Mouse (Mus musculus): ENCODE data around the gene Teddm1b.

The Teddm1b gene

DNA sequence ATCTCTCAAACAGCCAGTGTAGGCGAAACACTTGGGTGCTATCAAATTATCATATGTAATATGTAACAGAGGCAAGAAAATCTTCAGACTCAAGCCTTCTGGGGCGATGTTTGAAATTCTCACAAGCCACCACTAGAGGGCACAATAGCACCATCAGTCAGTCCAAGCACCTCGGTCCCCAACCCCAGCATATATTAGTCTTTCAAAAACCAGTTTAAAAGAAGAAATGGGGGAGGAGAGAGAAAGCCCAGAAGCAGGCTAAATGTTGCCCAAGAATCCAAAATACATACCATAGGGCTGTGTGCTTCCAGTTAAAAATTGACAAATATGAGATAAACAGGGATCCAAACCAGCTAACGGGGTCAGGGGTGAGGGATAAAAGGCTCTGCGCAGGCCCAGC, 20.8 kb downstream of the Teddm1b start:
- Histone ChIP-seq H3K36me3 (ENCODE audit: control insufficient read depth, insufficient read depth, low read length, poor library complexity, severe bottlenecking) (no peaks in the 10 kb centered on the region), H3K27me3 (ENCODE audit: control insufficient read depth, insufficient read depth, low read length, poor library complexity, severe bottlenecking) (no peaks in the 10 kb centered on the region)
- peak; percentile 89 for DNase-seq (ENCODE audit: low read depth, low spot score)

DNA sequence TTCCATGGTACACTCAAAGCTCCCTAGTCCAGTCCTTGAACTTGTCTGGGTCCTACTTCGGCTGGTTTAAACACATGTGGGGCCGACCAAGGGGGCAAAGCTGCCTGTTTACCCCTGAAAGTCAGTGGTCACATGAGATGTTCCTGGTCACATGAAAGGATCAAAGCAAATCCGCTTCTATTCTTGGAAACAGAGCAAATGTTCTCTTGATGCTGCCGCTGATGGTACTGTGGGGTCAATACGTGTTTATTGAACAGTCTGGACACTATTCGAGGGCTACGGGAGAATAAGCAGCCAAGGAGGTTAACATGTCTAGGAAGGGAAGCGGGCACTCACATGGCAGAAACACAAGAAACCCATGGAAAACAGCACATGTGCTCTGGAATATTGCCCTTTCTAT, 23.1 kb downstream of the Teddm1b start:
- DNase-seq (ENCODE audit: low read depth, low spot score): no peak
- no peaks in the 10 kb centered on the region for H3K27me3 ChIP-seq (ENCODE audit: control insufficient read depth, insufficient read depth, low read length, poor library complexity, severe bottlenecking)
- no peaks in the 10 kb centered on the region for H3K36me3 ChIP-seq (ENCODE audit: control insufficient read depth, insufficient read depth, low read length, poor library complexity, severe bottlenecking)

DNA sequence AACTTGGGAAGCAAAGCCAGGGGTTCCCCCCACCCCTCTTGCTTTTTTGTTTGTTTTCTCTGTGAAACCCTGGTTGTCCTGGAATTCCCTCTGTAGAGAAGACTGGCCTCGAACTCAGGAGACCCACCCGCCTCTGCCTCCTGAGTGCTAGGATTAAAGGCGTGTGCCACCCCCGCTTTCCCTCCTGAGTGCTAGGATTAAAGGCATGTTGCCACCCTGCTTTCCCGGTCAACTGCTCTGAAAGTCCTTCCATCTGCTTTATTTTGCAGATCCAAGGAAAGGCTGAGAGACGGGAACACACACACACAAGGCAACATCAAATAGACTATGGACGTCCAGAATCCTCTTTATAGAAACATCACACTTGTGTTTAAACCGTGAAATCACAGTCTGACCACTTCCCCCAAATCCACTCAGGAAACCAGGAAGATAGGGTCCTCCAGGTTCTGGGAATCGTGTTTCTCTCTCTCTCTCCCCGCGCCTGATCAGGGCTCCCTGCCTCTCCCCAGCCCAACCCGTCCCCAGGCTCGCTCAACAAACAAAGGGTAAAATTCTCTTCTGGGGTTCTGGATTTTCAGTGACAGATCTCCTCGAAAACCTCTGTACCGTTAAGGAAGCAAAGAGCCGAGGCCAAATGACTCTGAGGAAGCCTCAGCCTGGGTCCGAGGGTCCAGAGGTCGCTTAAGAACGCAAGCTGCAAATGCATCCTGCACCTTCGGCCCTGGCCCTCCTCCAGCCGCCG, 25.0 kb downstream of the Teddm1b start:
- no peak for DNase-seq (ENCODE audit: low read depth, low spot score)
- H3K27me3 ChIP-seq (ENCODE audit: control insufficient read depth, insufficient read depth, low read length, poor library complexity, severe bottlenecking): no peaks in the 10 kb centered on the region
- 0 out of 2 replicates have a peak, but pooled peaks cover 2% of the 10 kb centered on the region for H3K36me3 ChIP-seq (ENCODE audit: control insufficient read depth, insufficient read depth, low read length, poor library complexity, severe bottlenecking)

DNA sequence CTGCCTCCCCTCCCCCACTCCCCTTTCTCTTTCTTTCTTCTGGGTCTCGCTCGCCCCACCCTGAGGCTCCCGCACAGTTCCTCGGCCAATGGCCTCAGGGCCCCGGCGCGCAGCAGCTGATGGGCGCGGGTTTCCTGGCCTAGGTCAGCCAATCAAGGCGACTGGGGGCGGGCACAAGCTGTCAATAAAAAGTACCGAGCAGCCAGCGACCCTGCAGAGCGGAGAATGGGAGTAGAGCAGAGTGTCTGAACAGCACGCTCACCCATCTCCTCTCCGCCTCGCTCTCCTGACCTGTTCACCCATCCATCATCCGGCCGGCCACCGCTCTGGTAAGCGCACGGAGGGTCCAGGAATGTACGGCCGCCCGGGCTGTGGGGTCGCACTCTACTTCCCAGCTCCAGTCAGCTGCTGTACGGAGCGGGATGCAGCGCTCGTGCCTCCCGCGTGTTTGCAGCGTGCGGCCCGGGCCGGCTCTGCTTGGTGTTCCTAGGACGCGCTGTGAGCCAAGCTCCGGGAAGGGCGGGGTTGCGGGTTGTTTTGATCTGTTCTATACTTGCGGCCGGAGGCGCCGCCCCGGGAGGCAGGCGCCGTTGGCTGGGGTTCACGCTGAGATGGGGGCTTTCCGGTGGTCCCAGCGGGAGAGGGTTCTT, 25.7 kb downstream of the Teddm1b start, which contains the start of the genes Glul and Teddm2:
TSS of gene Glul (plus strand) at position 214 of the 650 bp plus-strand sequence.
TSS of gene Teddm2 (minus strand) at position 498 of the 650 bp plus-strand sequence.
- H3K27me3 ChIP-seq (ENCODE audit: control insufficient read depth, insufficient read depth, low read length, poor library complexity, severe bottlenecking): no peaks in the 10 kb centered on the region
- H3K36me3 ChIP-seq (ENCODE audit: control insufficient read depth, insufficient read depth, low read length, poor library complexity, severe bottlenecking): peaks cover 2% of the 10 kb centered on the region; the same call in 1 of the 2 replicates
- DNase-seq (ENCODE audit: low read depth, low spot score): peak; percentile 97

DNA sequence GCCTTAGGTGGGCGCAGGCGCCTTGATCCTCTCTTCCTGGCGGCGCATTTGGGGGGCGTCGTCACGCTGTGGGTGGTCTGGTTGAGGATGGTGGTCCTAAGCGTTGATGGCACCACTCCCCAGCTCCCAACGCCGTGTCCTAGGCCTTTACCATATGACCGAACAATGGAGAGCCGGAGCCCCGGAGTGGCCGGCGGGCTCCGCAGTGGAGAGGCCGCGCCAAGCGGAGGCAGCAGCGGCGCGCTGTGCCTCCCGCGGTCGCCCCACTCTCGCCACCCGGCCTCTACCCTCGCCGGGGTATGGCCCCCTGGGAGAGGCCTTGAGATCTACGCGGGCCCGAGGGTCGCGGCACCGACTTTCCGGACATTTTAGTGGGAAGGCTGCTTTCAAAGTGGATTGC, 26.2 kb downstream of the Teddm1b start:
- peak; percentile 28 for DNase-seq (ENCODE audit: low read depth, low spot score)
- Histone ChIP-seq H3K36me3 (ENCODE audit: control insufficient read depth, insufficient read depth, low read length, poor library complexity, severe bottlenecking) (peaks cover 2% of the 10 kb centered on the region; the same call in 1 of the 2 replicates), H3K27me3 (ENCODE audit: control insufficient read depth, insufficient read depth, low read length, poor library complexity, severe bottlenecking) (no peaks in the 10 kb centered on the region)

- peak; percentile 22 for DNase-seq (ENCODE audit: low read depth, low spot score)
- Histone ChIP-seq H3K36me3 (ENCODE audit: control insufficient read depth, insufficient read depth, low read length, poor library complexity, severe bottlenecking) (peaks cover 2% of the 10 kb centered on the region; the same call in 1 of the 2 replicates), H3K27me3 (ENCODE audit: control insufficient read depth, insufficient read depth, low read length, poor library complexity, severe bottlenecking) (no peaks in the 10 kb centered on the region)
Measured at GRCm38 (mm10) chr1:153900860-153901730, 26.9 kb downstream of the Teddm1b start.

DNA sequence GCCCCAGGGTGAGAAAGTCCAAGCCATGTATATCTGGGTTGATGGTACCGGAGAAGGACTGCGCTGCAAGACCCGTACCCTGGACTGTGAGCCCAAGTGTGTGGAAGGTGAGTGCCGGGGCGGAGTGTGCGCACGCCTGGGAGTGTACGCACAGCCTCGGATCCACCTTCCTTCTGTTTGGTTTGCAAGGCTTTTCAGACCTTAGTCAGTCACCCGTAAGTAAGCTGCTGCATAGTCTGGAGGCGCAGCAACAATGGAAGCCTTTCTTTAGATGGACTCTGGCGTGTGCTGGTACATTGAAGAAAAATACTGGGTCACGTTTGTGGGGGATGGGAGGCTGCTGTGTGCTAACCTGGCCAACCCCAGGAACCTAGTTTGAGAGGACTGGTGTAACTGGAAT, 28.9 kb downstream of the Teddm1b start:
- Histone ChIP-seq H3K36me3 (ENCODE audit: control insufficient read depth, insufficient read depth, low read length, poor library complexity, severe bottlenecking) (peaks cover 3% of the 10 kb centered on the region), H3K27me3 (ENCODE audit: control insufficient read depth, insufficient read depth, low read length, poor library complexity, severe bottlenecking) (no peaks in the 10 kb centered on the region)
- DNase-seq (ENCODE audit: low read depth, low spot score): no peak

GRCm38 (mm10) chr1:153904236-153904635, 30.1 kb downstream of the Teddm1b start:
- no peak for DNase-seq (ENCODE audit: low read depth, low spot score)
- no peaks in the 10 kb centered on the region for H3K27me3 ChIP-seq (ENCODE audit: control insufficient read depth, insufficient read depth, low read length, poor library complexity, severe bottlenecking)
- peaks cover 8% of the 10 kb centered on the region for H3K36me3 ChIP-seq (ENCODE audit: control insufficient read depth, insufficient read depth, low read length, poor library complexity, severe bottlenecking)

DNA sequence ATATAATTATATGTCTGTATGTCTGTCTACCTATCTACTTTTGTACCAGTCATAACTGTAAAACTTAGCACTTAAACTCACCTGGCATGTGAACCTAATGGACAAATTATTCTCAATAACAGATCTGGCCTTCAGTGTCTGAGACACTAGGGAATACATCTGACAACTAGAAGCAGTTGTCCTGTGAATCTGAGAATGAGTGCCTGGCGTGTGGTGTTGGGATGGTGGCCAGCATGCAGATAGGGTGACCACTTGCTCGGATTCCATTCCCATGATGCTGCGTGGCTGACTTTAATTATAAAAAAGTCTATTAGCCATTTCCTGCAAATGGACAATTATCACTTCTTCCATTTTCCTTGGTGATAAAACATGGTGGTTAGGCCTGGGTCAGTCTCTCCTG, 31.7 kb downstream of the Teddm1b start:
- no peaks in the 10 kb centered on the region for H3K27me3 ChIP-seq (ENCODE audit: control insufficient read depth, insufficient read depth, low read length, poor library complexity, severe bottlenecking)
- DNase-seq (ENCODE audit: low read depth, low spot score): no peak

DNA sequence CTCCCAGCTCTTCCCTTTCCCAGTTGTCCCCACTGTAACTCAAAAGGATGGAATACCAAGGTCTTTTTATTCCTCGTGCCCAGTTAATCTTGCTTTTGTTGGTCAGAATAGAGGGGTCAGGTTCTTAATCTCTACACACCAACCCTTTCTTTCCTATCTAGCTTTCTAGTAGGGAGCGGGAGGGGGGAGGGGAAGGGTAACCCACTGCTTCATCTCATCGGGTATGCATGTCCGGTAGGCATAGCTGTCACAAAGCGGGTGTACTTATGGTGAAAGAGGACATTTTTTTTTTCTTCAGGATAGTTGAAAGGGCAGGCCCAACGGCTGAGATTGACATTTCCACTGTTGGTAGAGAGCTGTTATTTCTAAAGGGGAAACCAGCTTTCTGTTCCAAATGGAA, 34.1 kb downstream of the Teddm1b start:
- DNase-seq (ENCODE audit: low read depth, low spot score): no peak
- Histone ChIP-seq H3K36me3 (ENCODE audit: control insufficient read depth, insufficient read depth, low read length, poor library complexity, severe bottlenecking) (peaks cover 10% of the 10 kb centered on the region), H3K27me3 (ENCODE audit: control insufficient read depth, insufficient read depth, low read length, poor library complexity, severe bottlenecking) (no peaks in the 10 kb centered on the region)

More for the DNA sequence above, 31.7 kb downstream of the Teddm1b start:
- peaks cover 10% of the 10 kb centered on the region for H3K36me3 ChIP-seq (ENCODE audit: control insufficient read depth, insufficient read depth, low read length, poor library complexity, severe bottlenecking)

GRCm38 (mm10) chr1:153908741-153909140, 34.6 kb downstream of the Teddm1b start:
- no peak for DNase-seq (ENCODE audit: low read depth, low spot score)
- peaks cover 8% of the 10 kb centered on the region for H3K36me3 ChIP-seq (ENCODE audit: control insufficient read depth, insufficient read depth, low read length, poor library complexity, severe bottlenecking)
- no peaks in the 10 kb centered on the region for H3K27me3 ChIP-seq (ENCODE audit: control insufficient read depth, insufficient read depth, low read length, poor library complexity, severe bottlenecking)

GRCm38 (mm10) chr1:153909213-153909962, 35.2 kb downstream of the Teddm1b start:
- no peak for DNase-seq (ENCODE audit: low read depth, low spot score)
- no peaks in the 10 kb centered on the region for H3K27me3 ChIP-seq (ENCODE audit: control insufficient read depth, insufficient read depth, low read length, poor library complexity, severe bottlenecking)
- peaks cover 8% of the 10 kb centered on the region for H3K36me3 ChIP-seq (ENCODE audit: control insufficient read depth, insufficient read depth, low read length, poor library complexity, severe bottlenecking)

- no peak for DNase-seq (ENCODE audit: low read depth, low spot score)
- peaks cover 8% of the 10 kb centered on the region for H3K36me3 ChIP-seq (ENCODE audit: control insufficient read depth, insufficient read depth, low read length, poor library complexity, severe bottlenecking)
- no peaks in the 10 kb centered on the region for H3K27me3 ChIP-seq (ENCODE audit: control insufficient read depth, insufficient read depth, low read length, poor library complexity, severe bottlenecking)
Measured at GRCm38 (mm10) chr1:153909963-153910291, 35.8 kb downstream of the Teddm1b start.

- no peaks in the 10 kb centered on the region for H3K27me3 ChIP-seq (ENCODE audit: control insufficient read depth, insufficient read depth, low read length, poor library complexity, severe bottlenecking)
- peaks cover 8% of the 10 kb centered on the region for H3K36me3 ChIP-seq (ENCODE audit: control insufficient read depth, insufficient read depth, low read length, poor library complexity, severe bottlenecking)
- no peak for DNase-seq (ENCODE audit: low read depth, low spot score)
Measured at GRCm38 (mm10) chr1:153910423-153910822, 36.3 kb downstream of the Teddm1b start.
